ENCODE assay signal across 26 mouse cellular contexts in genomic region chr13:59370141-59370816, GRCm38 (mm10).
DNase-seq lines count a peak whose midpoint lies in the region; ATAC-seq and TF ChIP-seq lines count a peak whose summit lies in the region.
"Had no signal": no experiment of that assay in that cellular context is flagged by ENCODE, and none has a peak within 500 bp of the region (broad histone marks: within the 10 kb centered on the region; RNA-seq: fewer than 3 reads in every experiment).

No protein-coding gene starts in this region.

- no peaks in the 10 kb centered on the region for H3K27me3 ChIP-seq in heart, embryonic 10.5 days (ENCODE audit: insufficient read depth, poor library complexity, severe bottlenecking)
- no peaks in the 10 kb centered on the region for H3K27me3 ChIP-seq in heart, embryonic 14.5 days (ENCODE audit: control insufficient read depth, insufficient read depth, low read length)
- H3K27me3 ChIP-seq: embryonic facial prominence, embryonic 15.5 days; forebrain, embryonic 13.5 days; hindbrain, embryonic 12.5 days had no signal

- intact Hi-C loops in heart, postnatal 14 days (cut with DNase I) = no loop called here

- no peaks in the 10 kb centered on the region for H3K9me3 ChIP-seq in heart, embryonic 10.5 days
- no peaks in the 10 kb centered on the region for H3K9me3 ChIP-seq in heart, embryonic 14.5 days (ENCODE audit: control insufficient read depth, low read length)
- H3K9me3 ChIP-seq: embryonic facial prominence, embryonic 10.5 days; embryonic facial prominence, embryonic 15.5 days; forebrain, embryonic 13.5 days; hindbrain, embryonic 12.5 days had no signal

- 72% methylated on average over 12 of the region's 12 CpGs for WGBS in heart, embryonic 10.5 days
- 59% methylated on average over 12 of the region's 12 CpGs for WGBS in heart, embryonic 14.5 days

- no peaks in the 10 kb centered on the region for H3K36me3 ChIP-seq in heart, embryonic 10.5 days
- H3K36me3 ChIP-seq in heart, embryonic 14.5 days (ENCODE audit: control insufficient read depth, insufficient read depth, low read length) = no peaks in the 10 kb centered on the region
- H3K36me3 ChIP-seq: embryonic facial prominence, embryonic 10.5 days; embryonic facial prominence, embryonic 15.5 days; hindbrain, embryonic 12.5 days had no signal

- H3K27ac ChIP-seq in heart, embryonic 10.5 days = no peak overlapping the region
- H3K27ac ChIP-seq in heart, embryonic 14.5 days (replicated peaks in 1 of 2; ENCODE audit: control insufficient read depth in 1 of 2, insufficient read depth in 1 of 2, low read depth in 2 of 2, low read length in 2 of 2) = no peak overlapping the region
- H3K27ac ChIP-seq: embryonic facial prominence, embryonic 10.5 days; embryonic facial prominence, embryonic 15.5 days; forebrain, embryonic 13.5 days; hindbrain, embryonic 12.5 days; liver, embryonic 14.5 days; macrophage had no signal

- H3K4me1 ChIP-seq in heart, embryonic 10.5 days = peaks cover 14% of the 10 kb centered on the region
- peaks cover 14 to 17% of the 10 kb centered on the region in 2 experiments for H3K4me1 ChIP-seq in heart, embryonic 14.5 days (ENCODE audit: control insufficient read depth in 2 of 2, insufficient read depth in 2 of 2, low read length in 2 of 2)
- H3K4me1 ChIP-seq: embryonic facial prominence, embryonic 15.5 days; forebrain, embryonic 13.5 days had no signal

- TF ChIP-seq CTCF in brain, embryonic 14.5 days (IDR thresholded peaks at IDR 0.05; ENCODE audit: borderline replicate concordance, extremely low read depth, insufficient read depth, insufficient read length) = no peak

- peak; percentile 92 for DNase-seq in heart, adult 11 months
- DNase-seq in heart, embryonic 10.5 days (ENCODE audit: low spot score) = no peak
- DNase-seq in brain, embryonic 14.5 days (ENCODE audit: low read depth) = peak; percentile 20
- DNase-seq in heart, postnatal 14 days = peak; percentile 25 to 46
- no peak for DNase-seq in kidney, postnatal 4 days
- DNase-seq: adrenal gland, postnatal 14 days; cerebellum, adult 18-20 months; cerebellum, postnatal 10 days; kidney, adult 9 months; kidney, postnatal 10 days; layer of hippocampus, adult 9-11 months; liver; lung, adult 2 months; lung, postnatal 10 days; midbrain, embryonic 14.5 days; thymus, postnatal 14 days had no signal

- H3K9ac ChIP-seq in heart, embryonic 14.5 days (ENCODE audit: low read length) = no peak overlapping the region
- H3K9ac ChIP-seq: embryonic facial prominence, embryonic 15.5 days; forebrain, embryonic 13.5 days; hindbrain, embryonic 12.5 days; liver, embryonic 14.5 days had no signal

- TF ChIP-seq POLR2A in brain, embryonic 14.5 days (IDR thresholded peaks at IDR 0.05; ENCODE audit: borderline replicate concordance, extremely low read depth, insufficient read depth, insufficient read length, poor library complexity, severe bottlenecking) = no peak

- no peak for ATAC-seq in heart, embryonic 14.5 days (ENCODE audit: insufficient number of reproducible peaks, insufficient read depth, low FRiP score, low read depth)
- ATAC-seq in megakaryocyte-erythroid progenitor cell, adult 5-6 weeks (replicated peaks; ENCODE audit: low FRiP score, low TSS enrichment, poor library complexity, severe bottlenecking) = no peak
- ATAC-seq: CD4-positive, CD25-positive, alpha-beta regulatory T cell, adult 4 months; forebrain, embryonic 13.5 days; intestine, embryonic 16.5 days had no signal

- no peak overlapping the region for H3K4me3 ChIP-seq in heart, embryonic 10.5 days
- no peak overlapping the region for H3K4me3 ChIP-seq in heart, embryonic 14.5 days (ENCODE audit: control insufficient read depth in 1 of 2, insufficient read depth in 1 of 2, low read depth in 1 of 2, low read length in 2 of 2)
- H3K4me3 ChIP-seq: embryonic facial prominence, embryonic 10.5 days; embryonic facial prominence, embryonic 15.5 days; forebrain, embryonic 13.5 days; hindbrain, embryonic 12.5 days had no signal

- H3K4me2 ChIP-seq in heart, embryonic 14.5 days (ENCODE audit: low read length) = peak overlapping the region; percentile 38
- H3K4me2 ChIP-seq: embryonic facial prominence, embryonic 15.5 days; forebrain, embryonic 13.5 days; hindbrain, embryonic 12.5 days had no signal

Comparison
In these comparisons a context has a peak if more than half of its experiments do, and no peak if none do; other contexts are left out.
1. DNase-seq: peak in heart, adult 11 months (single experiment), brain, embryonic 14.5 days (single experiment) and heart, postnatal 14 days (2 of 2); none in heart, embryonic 10.5 days (single experiment) and kidney, postnatal 4 days (0 of 2).